Mouse (Mus musculus): ENCODE data around the gene Pigz.

Pigz gene

GRCm38 (mm10) chr16:31933751-31934549 lies at the start of gene Pigz:
Gene Pigz (plus strand): TSS chr16:31933851.
- DNase-seq (ENCODE audit: low read depth, low spot score): no peak

GRCm38 (mm10) chr16:31883902-31884301 lies 49.7 kb upstream of the Pigz start:
- DNase-seq (ENCODE audit: low read depth, low spot score): peak; percentile 64

- peak; percentile 95 for DNase-seq (ENCODE audit: low read depth, low spot score)
Measured at GRCm38 (mm10) chr16:31890907-31891306, 42.7 kb upstream of the Pigz start.

GRCm38 (mm10) chr16:31893396-31894141 lies 40.1 kb upstream of the Pigz start:
- peak; percentile 40 for DNase-seq (ENCODE audit: low read depth, low spot score)

- DNase-seq (ENCODE audit: low read depth, low spot score): peak; percentile 72
Measured at GRCm38 (mm10) chr16:31896971-31897774, 36.5 kb upstream of the Pigz start.

- no peak for DNase-seq (ENCODE audit: low read depth, low spot score)
Measured at GRCm38 (mm10) chr16:31898546-31899326, 34.9 kb upstream of the Pigz start.

- DNase-seq (ENCODE audit: low read depth, low spot score): peak; percentile 89
Measured at GRCm38 (mm10) chr16:31901886-31902285, 31.8 kb upstream of the Pigz start.

GRCm38 (mm10) chr16:31903239-31903638 lies 30.4 kb upstream of the Pigz start:
- DNase-seq (ENCODE audit: low read depth, low spot score): no peak

GRCm38 (mm10) chr16:31905331-31905730 lies 28.3 kb upstream of the Pigz start:
- peak; percentile 60 for DNase-seq (ENCODE audit: low read depth, low spot score)

- no peak for DNase-seq (ENCODE audit: low read depth, low spot score)
Measured at GRCm38 (mm10) chr16:31905891-31906825, 27.5 kb upstream of the Pigz start.

GRCm38 (mm10) chr16:31906896-31907295 lies 26.8 kb upstream of the Pigz start:
- no peak for DNase-seq (ENCODE audit: low read depth, low spot score)

GRCm38 (mm10) chr16:31908959-31909358 lies 24.7 kb upstream of the Pigz start:
- no peak for DNase-seq (ENCODE audit: low read depth, low spot score)

GRCm38 (mm10) chr16:31910281-31910847 lies 23.3 kb upstream of the Pigz start:
- DNase-seq (ENCODE audit: low read depth, low spot score): no peak

- DNase-seq (ENCODE audit: low read depth, low spot score): no peak
Measured at GRCm38 (mm10) chr16:31917776-31918175, 15.9 kb upstream of the Pigz start.

- peak; percentile 78 for DNase-seq (ENCODE audit: low read depth, low spot score)
Measured at GRCm38 (mm10) chr16:31918248-31918724, 15.4 kb upstream of the Pigz start.

- DNase-seq (ENCODE audit: low read depth, low spot score): no peak
Measured at GRCm38 (mm10) chr16:31924368-31924767, 9.3 kb upstream of the Pigz start.

GRCm38 (mm10) chr16:31926091-31926490 lies 7.6 kb upstream of the Pigz start:
- no peak for DNase-seq (ENCODE audit: low read depth, low spot score)

- DNase-seq (ENCODE audit: low read depth, low spot score): peak; percentile 88
Measured at GRCm38 (mm10) chr16:31926547-31927182, 7.0 kb upstream of the Pigz start.

- DNase-seq (ENCODE audit: low read depth, low spot score): no peak
Measured at GRCm38 (mm10) chr16:31927412-31927811, 6.2 kb upstream of the Pigz start.
